Mouse (Mus musculus) limb, embryonic 14.5 days (tissue): ENCODE measurements around the gene Ppip5k1. TPM values are rescaled to one million over a fixed set of nuclear protein-coding genes. Genes with fewer than 3 reads are reported as not detected.
A peak's percentile ranks its signal among the peaks of the same experiment; 100 is the strongest.

Experiments
- ATAC-seq: fragments of 200-750 bp; cut with Nextera tagmentation; 2 replicates; pipeline ENCODE4 v1.8.0; 2017; ENCODE audit warnings: low read depth, moderate number of reproducible peaks, moderate TSS enrichment; ENCODE audit not compliant: low FRiP score
- DNase-seq: peaks from one replicate; pipeline ENCODE4 v3.0.0-alpha.2; 2015; ENCODE audit warnings: low spot score
- H3K27ac ChIP-seq: fragments of 300-500 bp; sonication (generic); replicated peaks from 2 replicates; pipeline ENCODE4 v1.5.1; 2014; ENCODE audit warnings: low read depth, mild to moderate bottlenecking, low read length, moderate library complexity, mixed read lengths
- H3K27me3 ChIP-seq: fragments of 300-500 bp; sonication (generic); 2 replicates; pipeline ENCODE4 v1.6.1; 2014; ENCODE audit warnings: low read length, mixed read lengths; ENCODE audit not compliant: control insufficient read depth, insufficient read depth
- H3K36me3 ChIP-seq: fragments of 300-500 bp; sonication (generic); 2 replicates; pipeline ENCODE4 v1.6.1; 2014; ENCODE audit warnings: mild to moderate bottlenecking, low read length, moderate library complexity, mixed read lengths; ENCODE audit not compliant: control insufficient read depth, insufficient read depth
- H3K4me1 ChIP-seq: fragments of 300-500 bp; sonication (generic); 2 replicates; pipeline ENCODE4 v1.6.1; 2014; ENCODE audit warnings: antibody characterized with exemption, low read length, mixed read lengths; ENCODE audit not compliant: control insufficient read depth, insufficient read depth
- H3K4me2 ChIP-seq: fragments of 300-500 bp; sonication (generic); replicated peaks from 2 replicates; pipeline ENCODE4 v1.6.1; 2014; ENCODE audit warnings: low read depth, mild to moderate bottlenecking, low read length, moderate library complexity; ENCODE audit not compliant: severe bottlenecking
- H3K4me3 ChIP-seq: fragments of 300-500 bp; sonication (generic); replicated peaks from 2 replicates; pipeline ENCODE4 v1.5.1; 2014; ENCODE audit warnings: low read length
- H3K9ac ChIP-seq: fragments of 300-500 bp; sonication (generic); 2 replicates; pipeline ENCODE4 v1.6.1; 2014; ENCODE audit warnings: mild to moderate bottlenecking, low read depth, low read length, moderate library complexity; ENCODE audit not compliant: severe bottlenecking
- H3K9me3 ChIP-seq: fragments of 300-500 bp; sonication (generic); 2 replicates; pipeline ENCODE4 v1.6.1; 2016; ENCODE audit warnings: low read length; ENCODE audit not compliant: control insufficient read depth
- POLR2A ChIP-seq: fragments of 200-500 bp; IDR thresholded peaks from 2 replicates; pipeline ENCODE4 v1.8.0; 2012; ENCODE audit warnings: inconsistent platforms, mild to moderate bottlenecking, moderate library complexity, borderline replicate concordance; ENCODE audit not compliant: insufficient read depth, insufficient read length; ENCODE audit errors: extremely low read depth
- WGBS: fragments of 180-500 bp; shearing (Covaris S2); extraction: QIAGEN DNeasy Blood & Tissue Kit; methylation state at CpG from one replicate; pipeline ENCODE4 v1.1.7; 2014; 5-methylcytosine and 5-hydroxymethylcytosine counted together
- polyA plus RNA-seq, 2 experiments: library from polyadenylated mRNA; depleted of rRNA in 1 of 2; stranded (reverse) in 1 of 2; unstranded in 1 of 2; fragments of >200 nt; fragmentation: Nextera tagmentation in 1 of 2; extraction: Ambion mirVana in 1 of 2; gene quantifications; 2 replicates each; pipeline versions ENCODE4 v1.2.1 to v1.2.3; 2012 to 2014

Ppip5k1 gene
- polyA plus RNA-seq, 2 experiments = 7.6 to 13.0 TPM

- Histone ChIP-seq H3K4me3 (no peak overlapping the region), H3K27ac (no peak overlapping the region), H3K9ac (no peak overlapping the region), H3K4me2 (no peak overlapping the region), H3K36me3 (no peaks in the 10 kb centered on the region), H3K27me3 (no peaks in the 10 kb centered on the region), H3K9me3 (no peaks in the 10 kb centered on the region), H3K4me1 (no peaks in the 10 kb centered on the region)
- no peak for TF ChIP-seq POLR2A
- 76% methylated on average over 3 of the region's 3 CpGs for WGBS
- ATAC-seq (no peak), DNase-seq (no peak)
Measured at GRCm38 (mm10) chr2:121372266-121372665, 17.1 kb upstream of the Ppip5k1 start.

- H3K4me2 ChIP-seq = no peak overlapping the region
- no peak for TF ChIP-seq POLR2A
- H3K4me3 ChIP-seq = no peak overlapping the region
- H3K27ac ChIP-seq = no peak overlapping the region
- no peaks in the 10 kb centered on the region for H3K27me3 ChIP-seq
- H3K4me1 ChIP-seq = no peaks in the 10 kb centered on the region
- WGBS = 81% methylated on average over 5 of the region's 5 CpGs
- DNase-seq (no peak), ATAC-seq (no peak)
- no peak overlapping the region for H3K9ac ChIP-seq
- no peaks in the 10 kb centered on the region for H3K36me3 ChIP-seq
- H3K9me3 ChIP-seq = no peaks in the 10 kb centered on the region
Measured at GRCm38 (mm10) chr2:121370921-121371320, 15.7 kb upstream of the Ppip5k1 start.

GRCm38 (mm10) chr2:121368831-121369230 is 13.6 kb upstream of the Ppip5k1 start:
- TF ChIP-seq POLR2A = no peak
- DNase-seq (peak; percentile 14), ATAC-seq (no peak)
- no peaks in the 10 kb centered on the region for H3K27me3 ChIP-seq
- H3K4me2 ChIP-seq = no peak overlapping the region
- no peaks in the 10 kb centered on the region for H3K36me3 ChIP-seq
- no peak overlapping the region for H3K4me3 ChIP-seq
- no peak overlapping the region for H3K27ac ChIP-seq
- WGBS = 72% methylated on average over 2 of the region's 2 CpGs
- H3K9me3 ChIP-seq = no peaks in the 10 kb centered on the region
- H3K9ac ChIP-seq = no peak overlapping the region
- no peaks in the 10 kb centered on the region for H3K4me1 ChIP-seq

DNA sequence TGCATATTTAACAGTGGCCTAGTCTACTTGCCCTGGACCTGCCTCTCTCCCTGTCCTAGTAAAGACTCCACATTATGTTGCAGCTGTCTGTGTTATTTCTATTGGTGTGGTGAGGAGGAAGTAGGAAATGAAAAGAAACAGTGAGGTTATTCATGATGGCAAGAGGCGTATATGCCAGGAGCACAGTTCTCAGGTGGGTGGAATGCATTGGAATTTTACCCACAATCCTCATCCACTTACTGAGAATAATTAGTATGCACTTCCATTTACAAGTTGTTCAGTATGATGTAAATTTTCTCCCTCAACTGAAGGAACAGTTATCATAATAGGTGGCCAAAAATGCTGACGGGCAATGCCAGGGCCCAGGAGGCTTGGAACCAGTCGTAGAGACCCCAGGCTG is 8.5 kb upstream of the Ppip5k1 start:
- peaks cover 2% of the 10 kb centered on the region for H3K4me1 ChIP-seq
- TF ChIP-seq POLR2A = no peak
- no peaks in the 10 kb centered on the region for H3K9me3 ChIP-seq
- DNase-seq (no peak), ATAC-seq (no peak)
- H3K36me3 ChIP-seq = no peaks in the 10 kb centered on the region
- H3K4me2 ChIP-seq = no peak overlapping the region
- H3K4me3 ChIP-seq = no peak overlapping the region
- no peak overlapping the region for H3K27ac ChIP-seq
- peaks cover 3% of the 10 kb centered on the region for H3K27me3 ChIP-seq
- H3K9ac ChIP-seq = no peak overlapping the region
- WGBS = 78% methylated on average over 3 of the region's 3 CpGs

GRCm38 (mm10) chr2:121359461-121359860 is 4.3 kb upstream of the Ppip5k1 start:
- H3K9me3 ChIP-seq = no peaks in the 10 kb centered on the region
- H3K4me3 ChIP-seq = no peak overlapping the region
- H3K4me1 ChIP-seq = peaks cover 7% of the 10 kb centered on the region
- no peak overlapping the region for H3K4me2 ChIP-seq
- TF ChIP-seq POLR2A = no peak
- no peak overlapping the region for H3K9ac ChIP-seq
- peaks cover 6% of the 10 kb centered on the region for H3K27me3 ChIP-seq
- H3K36me3 ChIP-seq = no peaks in the 10 kb centered on the region
- DNase-seq (no peak), ATAC-seq (no peak)
- no peak overlapping the region for H3K27ac ChIP-seq
- WGBS = 52% methylated on average over 4 of the region's 4 CpGs

DNA sequence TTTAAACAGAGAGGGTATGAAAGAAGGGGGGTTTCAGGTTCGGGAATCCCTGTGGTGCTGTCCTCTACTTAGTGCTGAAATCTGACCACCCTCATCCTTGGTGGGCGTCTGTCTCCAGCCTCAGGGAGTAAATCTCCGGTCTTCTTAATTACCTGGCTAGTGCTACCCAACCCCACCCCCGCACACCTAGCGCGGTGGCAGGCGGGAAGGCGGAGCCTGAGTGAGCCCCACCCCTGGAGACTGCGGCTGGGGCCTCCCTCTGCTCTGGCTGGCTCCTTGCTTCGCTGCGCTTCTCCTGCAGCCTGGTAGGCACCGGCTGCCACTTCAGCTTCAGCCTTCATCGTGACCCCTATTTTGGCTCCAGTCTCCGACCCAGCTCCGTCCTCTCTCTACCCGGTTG is 3.2 kb upstream of the Ppip5k1 start:
- 2% methylated on average over 16 of the region's 16 CpGs for WGBS
- no peak for TF ChIP-seq POLR2A
- Histone ChIP-seq H3K27me3 (peaks cover 6% of the 10 kb centered on the region), H3K9me3 (no peaks in the 10 kb centered on the region), H3K36me3 (no peaks in the 10 kb centered on the region), H3K9ac (no peak overlapping the region), H3K4me2 (peak overlapping the region; percentile 38), H3K4me3 (peak overlapping the region; percentile 15; the same call in 1 of the 2 replicates), H3K27ac (no peak overlapping the region), H3K4me1 (peaks cover 7% of the 10 kb centered on the region)
- ATAC-seq = no peak
- DNase-seq = peak; percentile 30
